8 mouse cellular contexts compared by ENCODE assay signal in the genomic region with DNA sequence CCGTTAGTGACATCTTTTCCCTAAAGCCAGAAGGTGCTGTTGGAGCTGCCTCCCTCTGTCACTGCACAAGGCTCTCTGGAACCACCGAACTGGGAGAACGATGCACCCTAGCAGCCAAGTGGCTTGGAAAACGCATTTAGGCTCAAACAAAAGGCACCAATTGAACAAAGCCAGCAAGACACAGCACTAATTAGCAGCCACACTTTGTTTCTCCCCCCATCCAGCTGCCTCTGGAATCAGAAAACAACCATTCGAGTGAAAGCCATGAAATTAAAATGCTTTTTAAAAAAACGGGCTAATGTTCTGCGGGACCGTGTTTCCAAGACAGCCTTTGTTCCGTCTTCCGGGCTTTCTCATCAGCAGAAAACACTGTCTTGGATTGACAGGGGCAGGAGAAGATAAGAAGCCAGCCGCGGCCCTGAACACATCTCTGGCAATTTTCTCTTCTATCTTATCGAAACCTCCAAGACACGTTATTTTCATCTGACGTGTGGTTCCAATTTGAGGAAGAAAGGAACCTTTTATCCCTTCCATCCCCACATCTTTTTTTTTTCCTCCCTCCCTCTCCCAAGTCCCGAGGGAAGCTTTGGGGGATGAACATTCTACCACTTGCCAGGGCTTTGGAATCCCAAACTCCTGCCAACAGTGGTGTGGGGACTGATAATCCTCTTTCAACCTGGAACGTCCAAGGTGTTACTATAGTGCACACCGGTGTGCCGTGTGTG. TPM values are rescaled to one million over a fixed set of nuclear protein-coding genes. Genes with fewer than 3 reads are reported as not detected.
A peak's percentile ranks its signal among the peaks of the same experiment; 100 is the strongest.
DNase-seq lines count a peak whose midpoint lies in the region; ATAC-seq lines count a peak whose summit lies in the region.

No protein-coding gene starts in this region.

- H3K27me3 ChIP-seq in neural tube, embryonic 13.5 days, result peaks cover 6% of the 10 kb centered on the region; the same call in 1 of the 2 replicates

- 7% methylated on average over 19 of the region's 19 CpGs for WGBS in neural tube, embryonic 13.5 days

- H3K9ac ChIP-seq in neural tube, embryonic 13.5 days, result peak overlapping the region; percentile 53

- peaks cover 53% of the 10 kb centered on the region for H3K4me1 ChIP-seq in neural tube, embryonic 13.5 days (replicated peaks)

- no peaks in the 10 kb centered on the region for H3K36me3 ChIP-seq in neural tube, embryonic 13.5 days

- peak overlapping the region; percentile 37 for H3K4me2 ChIP-seq in neural tube, embryonic 13.5 days

- no peak overlapping the region for H3K4me3 ChIP-seq in neural tube, embryonic 13.5 days

- DNase-seq in left cerebral cortex, postnatal 4 days, result peak; percentile 50
- no peak for DNase-seq in left cerebral cortex, postnatal 36 days (ENCODE audit: low spot score in 2 of 2)
- DNase-seq in layer of hippocampus, adult 8-10 months (ENCODE audit: low spot score in 2 of 2), result peak; percentile 59 to 61
- DNase-seq in thymus, adult 18-20 months, result no peak
- DNase-seq in urinary bladder, postnatal 10 days (ENCODE audit: low spot score), result no peak
- DNase-seq in spleen, postnatal 10 days (ENCODE audit: low spot score in 2 of 2), result no peak

- intact Hi-C loops in left cerebral cortex, postnatal 4 days (cut with DNase I), result loop anchor here (5.0 to 10.0 kb wide), 2 partner anchors 173 to 395 kb away; no protein-coding TSS in a partner anchor
- intact Hi-C loops in left cerebral cortex, postnatal 36 days (cut with DNase I), result loop anchor here (5.0 kb wide), 2 partner anchors 143 to 418 kb away; a partner anchor contains a TSS

- 0 out of 2 replicates have a peak, but pooled peaks have one; percentile 37 for ATAC-seq in erythroid progenitor cell, adult 5-6 weeks (replicated peaks; ENCODE audit: low FRiP score, poor library complexity, severe bottlenecking)
- peak; percentile 36; the same call in 1 of the 2 replicates for ATAC-seq in neural tube, embryonic 13.5 days (ENCODE audit: low read depth)

- no peaks in the 10 kb centered on the region for H3K9me3 ChIP-seq in neural tube, embryonic 13.5 days

- peak overlapping the region; percentile 89 for H3K27ac ChIP-seq in neural tube, embryonic 13.5 days (replicated peaks)

RNA-seq across cellular contexts. Expression of a gene that starts 54.8 kb away (rescaled TPM):
- 100 to 1,000 TPM; 127 to 130 TPM for total RNA-seq in left cerebral cortex, postnatal 4 days (2021)
- 100 to 1,000 TPM; 210 to 217 TPM for total RNA-seq in left cerebral cortex, postnatal 36 days (2021)
- 27.4 and 32.3 TPM in 2 replicates for total RNA-seq in erythroid progenitor cell, adult 5-6 weeks (2015; ENCODE audit: low replicate concordance)
- 41.3 and 44.3 TPM in 2 replicates for total RNA-seq in erythroid progenitor cell, adult 5-6 weeks (2017; ENCODE audit: low replicate concordance)
- total RNA-seq in layer of hippocampus, adult 8-10 months (2022), result 100 to 1,000 TPM; 221 to 238 (median 233) TPM
- polyA plus RNA-seq in neural tube, embryonic 13.5 days (2015; fragmentation: Nextera tagmentation; extraction: Ambion mirVana), result 57.6 and 67.0 TPM in 2 replicates

Comparison
In these comparisons a context has a peak if more than half of its experiments do, and no peak if none do; other contexts are left out.
1. DNase-seq: peak in left cerebral cortex, postnatal 4 days (single experiment) and layer of hippocampus, adult 8-10 months (2 of 2); none in left cerebral cortex, postnatal 36 days (0 of 2), thymus, adult 18-20 months (0 of 2), urinary bladder, postnatal 10 days (single experiment) and spleen, postnatal 10 days (0 of 2).